In the genomic region with DNA sequence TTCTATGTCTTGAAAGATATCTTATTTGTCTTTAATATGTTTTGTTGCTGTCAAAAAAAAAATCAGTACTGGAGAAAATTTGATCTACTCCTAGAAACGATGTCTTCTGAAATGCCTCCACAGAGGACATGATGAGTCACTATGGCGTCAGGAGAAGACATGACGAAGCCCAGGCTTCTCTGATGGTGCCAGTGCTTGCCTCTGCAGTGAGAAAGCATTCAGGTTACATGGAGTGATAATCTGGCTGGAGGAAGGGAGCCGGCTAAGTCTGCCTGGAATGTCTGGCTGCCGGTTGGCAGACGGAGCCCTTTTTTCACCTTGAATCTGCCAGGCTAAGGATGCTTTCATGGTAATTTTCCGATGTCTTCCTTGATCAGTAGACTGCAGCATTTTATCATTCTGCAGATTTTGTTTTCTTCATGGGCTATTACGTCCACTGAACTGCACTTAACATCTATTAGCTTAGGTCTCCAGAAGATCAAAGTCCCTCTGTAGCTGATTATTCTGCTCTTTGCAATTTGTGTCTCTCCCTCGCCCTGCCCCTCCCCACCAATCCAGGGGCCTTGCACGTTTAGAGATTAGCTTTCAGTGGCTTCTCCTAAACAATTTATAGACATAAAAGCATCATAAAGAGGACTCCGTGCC, we compare ENCODE assay signal across 10 mouse cellular contexts.
DNase-seq lines count a peak whose midpoint lies in the region; ATAC-seq and TF ChIP-seq lines count a peak whose summit lies in the region.
"Had no signal": no experiment of that assay in that cellular context is flagged by ENCODE, and none has a peak within 500 bp of the region (broad histone marks: within the 10 kb centered on the region; RNA-seq: fewer than 3 reads in every experiment).

No protein-coding gene starts in this region.

- peak; percentile 78 for DNase-seq in heart, embryonic 10.5 days (ENCODE audit: low spot score)
- no peak for DNase-seq in heart, postnatal 14 days
- peak; percentile 8 for DNase-seq in 416B (ENCODE audit: low read depth)
- DNase-seq in cerebellum, adult 11-12 months, result peak; percentile 25
- no peak for DNase-seq in T-cell, adult 2 months (ENCODE audit: low spot score)
- no peak for DNase-seq in B cell, adult 2 months
- DNase-seq in stomach, postnatal 0 days (ENCODE audit: low spot score), result no peak
- DNase-seq: heart, adult 18-20 months had no signal

- TF ChIP-seq CTCF in stomach, postnatal 0 days (IDR thresholded peaks at IDR 0.05; ENCODE audit: low read depth), result no peak

- 0 out of 2 replicates have a peak, but pooled peaks cover 10% of the 10 kb centered on the region for H3K27me3 ChIP-seq in heart, embryonic 10.5 days (ENCODE audit: insufficient read depth, poor library complexity, severe bottlenecking)
- H3K27me3 ChIP-seq in forebrain, embryonic 13.5 days, result no peaks in the 10 kb centered on the region; the same call in 1 of the 2 replicates
- no peaks in the 10 kb centered on the region for H3K27me3 ChIP-seq in stomach, postnatal 0 days (ENCODE audit: control insufficient read depth, insufficient read depth, low read length)
- H3K27me3 ChIP-seq: lung, embryonic 15.5 days had no signal

- H3K4me3 ChIP-seq in heart, embryonic 10.5 days, result 0 out of 2 replicates have a peak overlapping the region, but pooled peaks have one; percentile 8
- no peak overlapping the region for H3K4me3 ChIP-seq in forebrain, embryonic 13.5 days
- no peak overlapping the region for H3K4me3 ChIP-seq in stomach, postnatal 0 days (ENCODE audit: low read depth, low read length)
- H3K4me3 ChIP-seq: lung, embryonic 15.5 days had no signal

- no peak for TF ChIP-seq EP300 in stomach, postnatal 0 days (optimal IDR thresholded peaks at IDR 0.05)

- ATAC-seq in forebrain, embryonic 13.5 days, result 0 out of 2 replicates have a peak, but pooled peaks have one; percentile 50
- ATAC-seq in stomach, postnatal 0 days (ENCODE audit: low FRiP score, low TSS enrichment), result no peak

- WGBS in heart, embryonic 10.5 days, result 16% methylated on average over 11 of the region's 11 CpGs
- 11% methylated on average over 11 of the region's 11 CpGs for WGBS in forebrain, embryonic 13.5 days
- WGBS in stomach, postnatal 0 days, result 36% methylated on average over 11 of the region's 11 CpGs

- H3K4me2 ChIP-seq in forebrain, embryonic 13.5 days, result peak overlapping the region; percentile 28; the same call in 1 of the 2 replicates
- no peak overlapping the region for H3K4me2 ChIP-seq in stomach, postnatal 0 days (replicated peaks; ENCODE audit: low read depth)
- H3K4me2 ChIP-seq: lung, embryonic 15.5 days had no signal

- intact Hi-C loops in heart, postnatal 14 days (cut with DNase I), result loop anchor here (10.0 kb wide), 2 partner anchors 518 to 798 kb away; no protein-coding TSS in a partner anchor

- H3K4me1 ChIP-seq in heart, embryonic 10.5 days, result peaks cover 13% of the 10 kb centered on the region
- peaks cover 9% of the 10 kb centered on the region for H3K4me1 ChIP-seq in forebrain, embryonic 13.5 days
- no peaks in the 10 kb centered on the region for H3K4me1 ChIP-seq in stomach, postnatal 0 days (replicated peaks; ENCODE audit: control insufficient read depth, insufficient read depth)

- H3K9me3 ChIP-seq in heart, embryonic 10.5 days, result no peaks in the 10 kb centered on the region
- no peaks in the 10 kb centered on the region for H3K9me3 ChIP-seq in forebrain, embryonic 13.5 days (replicated peaks)
- no peaks in the 10 kb centered on the region for H3K9me3 ChIP-seq in stomach, postnatal 0 days (ENCODE audit: control insufficient read depth, low read length)
- H3K9me3 ChIP-seq: lung, embryonic 15.5 days had no signal

- no peak overlapping the region for H3K9ac ChIP-seq in forebrain, embryonic 13.5 days
- no peak overlapping the region for H3K9ac ChIP-seq in stomach, postnatal 0 days (ENCODE audit: low read length)
- H3K9ac ChIP-seq: lung, embryonic 15.5 days had no signal

- H3K36me3 ChIP-seq in heart, embryonic 10.5 days, result no peaks in the 10 kb centered on the region
- H3K36me3 ChIP-seq in forebrain, embryonic 13.5 days (ENCODE audit: poor library complexity, severe bottlenecking), result no peaks in the 10 kb centered on the region
- H3K36me3 ChIP-seq in stomach, postnatal 0 days (ENCODE audit: control insufficient read depth, insufficient read depth, low read length), result no peaks in the 10 kb centered on the region
- H3K36me3 ChIP-seq: lung, embryonic 15.5 days had no signal

- no peak overlapping the region for H3K27ac ChIP-seq in heart, embryonic 10.5 days
- no peak overlapping the region for H3K27ac ChIP-seq in forebrain, embryonic 13.5 days
- no peak overlapping the region for H3K27ac ChIP-seq in stomach, postnatal 0 days (replicated peaks)
- H3K27ac ChIP-seq: lung, embryonic 15.5 days had no signal

Comparison
In these comparisons a context has a peak if more than half of its experiments do, and no peak if none do; other contexts are left out.
1. DNase-seq: peak in heart, embryonic 10.5 days (single experiment), 416B (single experiment) and cerebellum, adult 11-12 months (single experiment); none in heart, postnatal 14 days (0 of 2), T-cell, adult 2 months (single experiment), B cell, adult 2 months (0 of 2) and stomach, postnatal 0 days (single experiment).